Mouse (Mus musculus): ENCODE results near the gene Exoc6. TPM values are rescaled to one million over a fixed set of nuclear protein-coding genes. Genes with fewer than 3 reads are reported as not detected.

The Exoc6 gene
- total and polyA plus RNA-seq, 3 experiments: 30.2 to 41.2 TPM; not detected in 1

GRCm38 (mm10) chr19:37689478-37689877 lies 139.3 kb downstream of the Exoc6 start:
- H3K27me3 ChIP-seq (ENCODE audit: control insufficient read depth in 1 of 2, insufficient read depth in 2 of 2, low read length in 2 of 2): no peaks in the 10 kb centered on the region
- no peak for DNase-seq (ENCODE audit: low read depth, low spot score)
- H3K4me1 ChIP-seq (ENCODE audit: control insufficient read depth in 1 of 2, insufficient read depth in 2 of 2, low read length in 2 of 2): no peaks in the 10 kb centered on the region
- no peak overlapping the region for H3K4me3 ChIP-seq (ENCODE audit: control insufficient read depth in 1 of 2, insufficient read depth in 1 of 2, low read depth in 2 of 2, low read length in 2 of 2)
- TF ChIP-seq MXI1 (IDR thresholded peaks at IDR 0.05; ENCODE audit: low read depth, low read length) (no peak), SIN3A (IDR thresholded peaks at IDR 0.05; ENCODE audit: low read length) (no peak), ZMIZ1 (IDR thresholded peaks at IDR 0.05; ENCODE audit: low read depth, low read length) (no peak)
- no peak overlapping the region for H3K27ac ChIP-seq (ENCODE audit: control insufficient read depth, low read depth, low read length)
- no peaks in the 10 kb centered on the region for H3K36me3 ChIP-seq (ENCODE audit: control insufficient read depth in 1 of 2, insufficient read depth in 2 of 2, low read length in 2 of 2)
- H3K9me3 ChIP-seq (replicated peaks; ENCODE audit: insufficient read depth, low read length): no peaks in the 10 kb centered on the region
- no peaks in the 10 kb centered on the region for H3K79me2 ChIP-seq (ENCODE audit: control insufficient read depth, insufficient read depth, low read length, poor library complexity)
- no peak overlapping the region for H3K9ac ChIP-seq (ENCODE audit: control insufficient read depth, low read depth, low read length, poor library complexity, severe bottlenecking)

GRCm38 (mm10) chr19:37690716-37691115 lies 140.5 kb downstream of the Exoc6 start:
- Histone ChIP-seq H3K9ac (ENCODE audit: control insufficient read depth, low read depth, low read length, poor library complexity, severe bottlenecking) (no peak overlapping the region), H3K4me1 (ENCODE audit: control insufficient read depth in 1 of 2, insufficient read depth in 2 of 2, low read length in 2 of 2) (no peaks in the 10 kb centered on the region), H3K9me3 (replicated peaks; ENCODE audit: insufficient read depth, low read length) (no peaks in the 10 kb centered on the region), H3K36me3 (ENCODE audit: control insufficient read depth in 1 of 2, insufficient read depth in 2 of 2, low read length in 2 of 2) (no peaks in the 10 kb centered on the region), H3K27me3 (ENCODE audit: control insufficient read depth in 1 of 2, insufficient read depth in 2 of 2, low read length in 2 of 2) (no peaks in the 10 kb centered on the region), H3K4me3 (ENCODE audit: control insufficient read depth in 1 of 2, insufficient read depth in 1 of 2, low read depth in 2 of 2, low read length in 2 of 2) (no peak overlapping the region), H3K27ac (ENCODE audit: control insufficient read depth, low read depth, low read length) (no peak overlapping the region), H3K79me2 (ENCODE audit: control insufficient read depth, insufficient read depth, low read length, poor library complexity) (no peaks in the 10 kb centered on the region)
- no peak for DNase-seq (ENCODE audit: low read depth, low spot score)
- no peak for TF ChIP-seq MAFK (IDR thresholded peaks at IDR 0.05; ENCODE audit: borderline replicate concordance, low read depth, low read length)
- TF ChIP-seq POLR2AphosphoS2 (IDR thresholded peaks at IDR 0.05; ENCODE audit: low read length): no peak
- TF ChIP-seq SIN3A (IDR thresholded peaks at IDR 0.05; ENCODE audit: low read length): no peak
- no peak for TF ChIP-seq ZKSCAN1 (IDR thresholded peaks at IDR 0.05; ENCODE audit: low read depth, low read length)
- TF ChIP-seq SMC3 (IDR thresholded peaks at IDR 0.05; ENCODE audit: low read depth, low read length): no peak
- no peak for TF ChIP-seq BHLHE40 (IDR thresholded peaks at IDR 0.05; ENCODE audit: borderline replicate concordance, low read depth, low read length)
- TF ChIP-seq TCF12 (IDR thresholded peaks at IDR 0.05; ENCODE audit: low read depth, low read length): no peak
- no peak for TF ChIP-seq CHD1 (IDR thresholded peaks at IDR 0.05; ENCODE audit: low read depth, low read length)
- no peak for TF ChIP-seq MAZ (IDR thresholded peaks at IDR 0.05; ENCODE audit: low read depth, low read length)
- no peak for TF ChIP-seq ZNF384 (IDR thresholded peaks at IDR 0.05; ENCODE audit: low read depth, low read length)

GRCm38 (mm10) chr19:37692879-37693278 lies 142.7 kb downstream of the Exoc6 start:
- Histone ChIP-seq H3K36me3 (ENCODE audit: control insufficient read depth in 1 of 2, insufficient read depth in 2 of 2, low read length in 2 of 2) (no peaks in the 10 kb centered on the region), H3K27me3 (ENCODE audit: control insufficient read depth in 1 of 2, insufficient read depth in 2 of 2, low read length in 2 of 2) (no peaks in the 10 kb centered on the region), H3K9ac (ENCODE audit: control insufficient read depth, low read depth, low read length, poor library complexity, severe bottlenecking) (no peak overlapping the region), H3K4me1 (ENCODE audit: control insufficient read depth in 1 of 2, insufficient read depth in 2 of 2, low read length in 2 of 2) (no peaks in the 10 kb centered on the region), H3K9me3 (replicated peaks; ENCODE audit: insufficient read depth, low read length) (no peaks in the 10 kb centered on the region), H3K79me2 (ENCODE audit: control insufficient read depth, insufficient read depth, low read length, poor library complexity) (no peaks in the 10 kb centered on the region), H3K27ac (ENCODE audit: control insufficient read depth, low read depth, low read length) (no peak overlapping the region), H3K4me3 (ENCODE audit: control insufficient read depth in 1 of 2, insufficient read depth in 1 of 2, low read depth in 2 of 2, low read length in 2 of 2) (no peak overlapping the region)
- no peak for DNase-seq (ENCODE audit: low read depth, low spot score)
- TF ChIP-seq BHLHE40 (IDR thresholded peaks at IDR 0.05; ENCODE audit: borderline replicate concordance, low read depth, low read length) (no peak), GATA1 (IDR thresholded peaks at IDR 0.05; ENCODE audit: low read depth, low read length) (no peak), CHD1 (IDR thresholded peaks at IDR 0.05; ENCODE audit: low read depth, low read length) (no peak), NELFE (IDR thresholded peaks at IDR 0.05; ENCODE audit: low read depth, low read length) (no peak), CTCF (IDR thresholded peaks at IDR 0.05 in 2 of 3, conservative IDR thresholded peaks at IDR 0.05 in 1 of 3; ENCODE audit: control insufficient read depth in 1 of 3, insufficient read depth in 1 of 3, low read depth in 2 of 3, low read length in 3 of 3, poor library complexity in 1 of 3, severe bottlenecking in 1 of 3) (no peak), MXI1 (IDR thresholded peaks at IDR 0.05; ENCODE audit: low read depth, low read length) (no peak), USF2 (IDR thresholded peaks at IDR 0.05; ENCODE audit: borderline replicate concordance in 1 of 2, insufficient read depth in 1 of 2, low read depth in 1 of 2, low read length in 2 of 2) (no peak), JUND (IDR thresholded peaks at IDR 0.05; ENCODE audit: low read depth, low read length) (no peak), ELF1 (IDR thresholded peaks at IDR 0.05; ENCODE audit: low read depth, low read length) (no peak), MAFK (IDR thresholded peaks at IDR 0.05; ENCODE audit: borderline replicate concordance, low read depth, low read length) (no peak), POLR2AphosphoS2 (IDR thresholded peaks at IDR 0.05; ENCODE audit: low read length) (no peak), MYC (IDR thresholded peaks at IDR 0.05; ENCODE audit: low read depth, low read length) (no peak), ZNF384 (IDR thresholded peaks at IDR 0.05; ENCODE audit: low read depth, low read length) (no peak), POLR2AphosphoS5 (IDR thresholded peaks at IDR 0.05; ENCODE audit: borderline replicate concordance, low read depth, low read length) (no peak)
